ENCODE assay signal across 19 mouse cellular contexts in genomic region chr19:48418356-48418755, GRCm38 (mm10).
"Had no signal": no experiment of that assay in that cellular context is flagged by ENCODE, and none has a peak within 500 bp of the region (broad histone marks: within the 10 kb centered on the region; RNA-seq: fewer than 3 reads in every experiment).

No protein-coding gene starts in this region.

- H3K4me1 ChIP-seq: midbrain, embryonic 10.5 days; midbrain, embryonic 12.5 days; neural tube, embryonic 13.5 days; neural tube, embryonic 15.5 days had no signal

- H3K27ac ChIP-seq: midbrain, embryonic 10.5 days; midbrain, embryonic 12.5 days; neural tube, embryonic 13.5 days; neural tube, embryonic 15.5 days had no signal

- DNase-seq: lung, adult 18-20 months; lung, embryonic 14.5 days; lung, postnatal 10 days; lung, postnatal 4 days; midbrain, embryonic 14.5 days; retina, postnatal 1 day; right cerebral cortex, adult 18-20 months; right cerebral cortex, postnatal 25 days; right cerebral cortex, postnatal 4 days; spleen, adult 18-20 months; thymus, adult 18-20 months; thymus, postnatal 14 days; thymus, postnatal 36 days had no signal

- H3K36me3 ChIP-seq: midbrain, embryonic 10.5 days; midbrain, embryonic 12.5 days; neural tube, embryonic 13.5 days; neural tube, embryonic 15.5 days had no signal

- H3K9ac ChIP-seq: lung, embryonic 14.5 days; midbrain, embryonic 12.5 days; neural tube, embryonic 13.5 days; neural tube, embryonic 15.5 days had no signal

- H3K27me3 ChIP-seq: midbrain, embryonic 12.5 days; neural tube, embryonic 13.5 days; neural tube, embryonic 15.5 days had no signal

- H3K4me2 ChIP-seq: lung, embryonic 14.5 days; midbrain, embryonic 12.5 days; neural tube, embryonic 13.5 days; neural tube, embryonic 15.5 days had no signal

- H3K4me3 ChIP-seq: midbrain, embryonic 10.5 days; midbrain, embryonic 12.5 days; myocyte; neural tube, embryonic 13.5 days; neural tube, embryonic 15.5 days had no signal

- ATAC-seq: midbrain, embryonic 16.5 days had no signal

- H3K9me3 ChIP-seq: midbrain, embryonic 10.5 days; midbrain, embryonic 12.5 days; neural tube, embryonic 13.5 days; neural tube, embryonic 15.5 days had no signal
